Mouse (Mus musculus): ENCODE data around the gene Gm21992. TPM values are rescaled to one million over a fixed set of nuclear protein-coding genes. Genes with fewer than 3 reads are reported as not detected.

Gene Gm21992
- total RNA-seq, 2 experiments from 2014 or later: 28.4 to 39.1 TPM

- peak; percentile 94 to 97 for DNase-seq (ENCODE audit: low spot score in 2 of 2)
Observed at GRCm38 (mm10) chr19:4756193-4756911, 55.1 kb downstream of the Gm21992 start, which contains the start of gene Rbm4b. Rbm4b (plus strand) TSS chr19:4756497.

GRCm38 (mm10) chr19:4755565-4756192, 55.7 kb downstream of the Gm21992 start:
- peak; percentile 88 to 90 for DNase-seq (ENCODE audit: low spot score in 2 of 2)

GRCm38 (mm10) chr19:4749975-4750374, 61.4 kb downstream of the Gm21992 start:
- no peak for DNase-seq (ENCODE audit: low spot score in 2 of 2)

GRCm38 (mm10) chr19:4748493-4748892, 62.9 kb downstream of the Gm21992 start:
- no peak for DNase-seq (ENCODE audit: low spot score in 2 of 2)

- DNase-seq (ENCODE audit: low spot score in 2 of 2): no peak
Observed at GRCm38 (mm10) chr19:4747631-4748312, 63.6 kb downstream of the Gm21992 start.

- no peak for DNase-seq (ENCODE audit: low spot score in 2 of 2)
Observed at GRCm38 (mm10) chr19:4746611-4747010, 64.8 kb downstream of the Gm21992 start.

GRCm38 (mm10) chr19:4745681-4746080, 65.7 kb downstream of the Gm21992 start:
- DNase-seq (ENCODE audit: low spot score in 2 of 2): no peak

- DNase-seq (ENCODE audit: low spot score in 2 of 2): peak in 1 of 2 experiments; percentile 39
Observed at GRCm38 (mm10) chr19:4745057-4745456, 66.4 kb downstream of the Gm21992 start.

- no peak for DNase-seq (ENCODE audit: low spot score in 2 of 2)
Observed at GRCm38 (mm10) chr19:4744026-4744425, 67.4 kb downstream of the Gm21992 start.

- peak in 1 of 2 experiments; percentile 19 for DNase-seq (ENCODE audit: low spot score in 2 of 2)
Observed at GRCm38 (mm10) chr19:4743524-4743923, 67.9 kb downstream of the Gm21992 start.

GRCm38 (mm10) chr19:4742229-4742628, 69.2 kb downstream of the Gm21992 start:
- no peak for DNase-seq (ENCODE audit: low spot score in 2 of 2)

- DNase-seq (ENCODE audit: low spot score in 2 of 2): no peak
Observed at GRCm38 (mm10) chr19:4741482-4741881, 69.9 kb downstream of the Gm21992 start.

- DNase-seq (ENCODE audit: low spot score in 2 of 2): no peak
Observed at GRCm38 (mm10) chr19:4739762-4740161, 71.7 kb downstream of the Gm21992 start.

- DNase-seq (ENCODE audit: low spot score in 2 of 2): no peak
Observed at GRCm38 (mm10) chr19:4739053-4739452, 72.4 kb downstream of the Gm21992 start.

- no peak for DNase-seq (ENCODE audit: low spot score in 2 of 2)
Observed at GRCm38 (mm10) chr19:4737866-4738265, 73.5 kb downstream of the Gm21992 start.

- DNase-seq (ENCODE audit: low spot score in 2 of 2): no peak
Observed at GRCm38 (mm10) chr19:4733052-4733451, 78.4 kb downstream of the Gm21992 start.

GRCm38 (mm10) chr19:4729186-4729585, 82.2 kb downstream of the Gm21992 start:
- DNase-seq (ENCODE audit: low spot score in 2 of 2): no peak

- no peak for DNase-seq (ENCODE audit: low spot score in 2 of 2)
Observed at GRCm38 (mm10) chr19:4720671-4721244, 90.7 kb downstream of the Gm21992 start.

GRCm38 (mm10) chr19:4720112-4720511, 91.3 kb downstream of the Gm21992 start:
- no peak for DNase-seq (ENCODE audit: low spot score in 2 of 2)

GRCm38 (mm10) chr19:4719351-4719764, 92.1 kb downstream of the Gm21992 start:
- no peak for DNase-seq (ENCODE audit: low spot score in 2 of 2)

- DNase-seq (ENCODE audit: low spot score in 2 of 2): no peak
Observed at GRCm38 (mm10) chr19:4718716-4719115, 92.7 kb downstream of the Gm21992 start.

- no peak for DNase-seq (ENCODE audit: low spot score in 2 of 2)
Observed at GRCm38 (mm10) chr19:4717281-4717680, 94.1 kb downstream of the Gm21992 start.
